Mouse (Mus musculus) induced T-regulatory cell, adult 2 months (primary cell): Measurements from ENCODE around the gene Lmnb2.

Experiments
- DNase-seq: peaks from one replicate; pipeline ENCODE4 v3.0.0-alpha.2; 2012; ENCODE audit warnings: low read depth

Lmnb2 gene

GRCm38 (mm10) chr10:80929299-80930226 lies 11.5 kb upstream of the Lmnb2 start, which contains the start of gene Gadd45b:
TSS of gene Gadd45b (plus strand) at chr10:80930073.
- peak; percentile 99 for DNase-seq

GRCm38 (mm10) chr10:80928586-80929298 lies 10.7 kb upstream of the Lmnb2 start:
- DNase-seq = peak; percentile 94

GRCm38 (mm10) chr10:80925472-80925871 lies 7.4 kb upstream of the Lmnb2 start:
- DNase-seq = no peak

GRCm38 (mm10) chr10:80921923-80922322 lies 3.9 kb upstream of the Lmnb2 start:
- no peak for DNase-seq

GRCm38 (mm10) chr10:80917336-80917778 lies 688 bp downstream of the Lmnb2 start:
- peak; percentile 68 for DNase-seq

- DNase-seq = no peak
Measured at GRCm38 (mm10) chr10:80915736-80916135, 2.3 kb downstream of the Lmnb2 start.

GRCm38 (mm10) chr10:80915260-80915659 lies 2.8 kb downstream of the Lmnb2 start:
- DNase-seq = no peak

- no peak for DNase-seq
Measured at GRCm38 (mm10) chr10:80914253-80914656, 3.8 kb downstream of the Lmnb2 start.

GRCm38 (mm10) chr10:80913364-80914011 lies 4.6 kb downstream of the Lmnb2 start:
- no peak for DNase-seq

GRCm38 (mm10) chr10:80911891-80912290 lies 6.2 kb downstream of the Lmnb2 start:
- DNase-seq = no peak

- DNase-seq = no peak
Measured at GRCm38 (mm10) chr10:80911354-80911753, 6.7 kb downstream of the Lmnb2 start.

- DNase-seq = no peak
Measured at GRCm38 (mm10) chr10:80909375-80910162, 8.5 kb downstream of the Lmnb2 start.

- DNase-seq = no peak
Measured at GRCm38 (mm10) chr10:80904709-80905108, 13.3 kb downstream of the Lmnb2 start.

- no peak for DNase-seq
Measured at GRCm38 (mm10) chr10:80904004-80904693, 13.9 kb downstream of the Lmnb2 start.

GRCm38 (mm10) chr10:80903282-80903681 lies 14.8 kb downstream of the Lmnb2 start:
- no peak for DNase-seq

GRCm38 (mm10) chr10:80902273-80902940 lies 15.6 kb downstream of the Lmnb2 start:
- no peak for DNase-seq

GRCm38 (mm10) chr10:80901409-80902272 lies 16.4 kb downstream of the Lmnb2 start:
- DNase-seq = no peak

- DNase-seq = peak; percentile 99
Measured at GRCm38 (mm10) chr10:80900318-80901247, 17.5 kb downstream of the Lmnb2 start, which contains the start of gene Timm13. TSS of gene Timm13 (minus strand) at chr10:80900969.
